Mouse (Mus musculus) CD8-positive naive resting alpha-beta T cell, adult 2 months (primary cell): Measurements from ENCODE around the gene Slc26a6.

Source experiments
- DNase-seq, 2 experiments: peaks; one replicate each; pipeline ENCODE4 v3.0.0; 2022; ENCODE audit warnings: low read depth in 2 of 2, low spot score in 2 of 2

The Slc26a6 gene

GRCm38 (mm10) chr9:108852976-108853375 lies at the start of gene Slc26a6:
TSS of gene Slc26a6 (plus strand) at chr9:108853283.
- no peak for DNase-seq

GRCm38 (mm10) chr9:108805768-108806167 lies 47.3 kb upstream of the Slc26a6 start:
- no peak for DNase-seq

- no peak for DNase-seq
Observed at GRCm38 (mm10) chr9:108806379-108806778, 46.7 kb upstream of the Slc26a6 start.

GRCm38 (mm10) chr9:108806831-108807230 lies 46.3 kb upstream of the Slc26a6 start:
- DNase-seq: no peak

- no peak for DNase-seq
Observed at GRCm38 (mm10) chr9:108807674-108808073, 45.4 kb upstream of the Slc26a6 start.

- DNase-seq: peak; percentile 94 to 95
Observed at GRCm38 (mm10) chr9:108808163-108808665, 44.9 kb upstream of the Slc26a6 start, which contains the start of gene Nckipsd. TSS of gene Nckipsd (plus strand) at chr9:108808368.

- DNase-seq: no peak
Observed at GRCm38 (mm10) chr9:108809188-108809587, 43.9 kb upstream of the Slc26a6 start.

GRCm38 (mm10) chr9:108809723-108810122 lies 43.4 kb upstream of the Slc26a6 start:
- no peak for DNase-seq

- no peak for DNase-seq
Observed at GRCm38 (mm10) chr9:108810516-108810915, 42.6 kb upstream of the Slc26a6 start.

GRCm38 (mm10) chr9:108815557-108815956 lies 37.5 kb upstream of the Slc26a6 start:
- no peak for DNase-seq

GRCm38 (mm10) chr9:108819495-108819894 lies 33.6 kb upstream of the Slc26a6 start:
- DNase-seq: peak; percentile 24 to 51

GRCm38 (mm10) chr9:108820077-108820476 lies 33.0 kb upstream of the Slc26a6 start:
- no peak for DNase-seq

GRCm38 (mm10) chr9:108824144-108824685 lies 28.9 kb upstream of the Slc26a6 start:
- no peak for DNase-seq

GRCm38 (mm10) chr9:108824755-108825413 lies 28.2 kb upstream of the Slc26a6 start:
- DNase-seq: no peak

- DNase-seq: no peak
Observed at GRCm38 (mm10) chr9:108825820-108826699, 27.0 kb upstream of the Slc26a6 start, which contains the start of gene Celsr3. TSS of gene Celsr3 (plus strand) at chr9:108826320.

- DNase-seq: peak; percentile 54 to 55
Observed at GRCm38 (mm10) chr9:108826700-108827340, 26.3 kb upstream of the Slc26a6 start.

- DNase-seq: no peak
Observed at GRCm38 (mm10) chr9:108827454-108827853, 25.6 kb upstream of the Slc26a6 start.

GRCm38 (mm10) chr9:108827906-108828305 lies 25.2 kb upstream of the Slc26a6 start:
- DNase-seq: no peak

- no peak for DNase-seq
Observed at GRCm38 (mm10) chr9:108831637-108832036, 21.4 kb upstream of the Slc26a6 start.

GRCm38 (mm10) chr9:108832390-108833108 lies 20.5 kb upstream of the Slc26a6 start:
- DNase-seq: peak; percentile 52 to 72
